Mouse (Mus musculus) intestine, postnatal 0 days (tissue): ENCODE measurements around the gene Nhp2. TPM values are rescaled to one million over a fixed set of nuclear protein-coding genes. Genes with fewer than 3 reads are reported as not detected.

Source experiments
- ATAC-seq: fragments of 200-750 bp; cut with Nextera tagmentation; 2 replicates; pipeline ENCODE4 v1.8.0; 2017; ENCODE audit warnings: mild to moderate bottlenecking, moderate TSS enrichment, moderate library complexity
- H3K27ac ChIP-seq: fragments of 300-500 bp; sonication (generic); 2 replicates; pipeline ENCODE4 v1.5.1; 2014; ENCODE audit warnings: mild to moderate bottlenecking, low read depth, low read length, moderate library complexity
- H3K27me3 ChIP-seq: fragments of 300-500 bp; sonication (generic); replicated peaks from 2 replicates; pipeline ENCODE4 v1.6.1; 2014; ENCODE audit warnings: low read length, mixed read lengths; ENCODE audit not compliant: control insufficient read depth, insufficient read depth
- H3K36me3 ChIP-seq: fragments of 300-500 bp; sonication (generic); 2 replicates; pipeline ENCODE4 v1.6.1; 2014; ENCODE audit warnings: mild to moderate bottlenecking, moderate library complexity; ENCODE audit not compliant: control insufficient read depth, insufficient read depth
- H3K4me1 ChIP-seq: fragments of 300-500 bp; sonication (generic); replicated peaks from 2 replicates; pipeline ENCODE4 v1.6.1; 2014; ENCODE audit warnings: antibody characterized with exemption, low read length, mixed read lengths; ENCODE audit not compliant: control insufficient read depth, insufficient read depth
- H3K4me2 ChIP-seq: fragments of 300-500 bp; sonication (generic); replicated peaks from 2 replicates; pipeline ENCODE4 v1.6.1; 2014; ENCODE audit warnings: low read depth, mild to moderate bottlenecking, moderate library complexity
- H3K4me3 ChIP-seq: fragments of 300-500 bp; sonication (generic); 2 replicates; pipeline ENCODE4 v1.5.1; 2014; ENCODE audit warnings: low read depth, low read length
- H3K9ac ChIP-seq: fragments of 300-500 bp; sonication (generic); 2 replicates; pipeline ENCODE4 v1.6.1; 2014; ENCODE audit warnings: mild to moderate bottlenecking, low read depth, low read length
- H3K9me3 ChIP-seq: fragments of 300-500 bp; sonication (generic); 2 replicates; pipeline ENCODE4 v1.6.1; 2016; ENCODE audit warnings: mixed run types; ENCODE audit not compliant: control insufficient read depth
- CTCF ChIP-seq: sonication (generic); IDR thresholded peaks from 2 replicates; pipeline ENCODE4 v1.5.1; 2016; ENCODE audit warnings: low read depth, mild to moderate bottlenecking, control low read depth, antibody characterized with exemption, moderate library complexity
- WGBS: fragments of 180-500 bp; shearing (Covaris S2); extraction: QIAGEN DNeasy Blood & Tissue Kit; methylation state at CpG from one replicate; pipeline ENCODE4 v1.1.7; 2014; 5-methylcytosine and 5-hydroxymethylcytosine counted together
- polyA plus RNA-seq: library from polyadenylated mRNA; unstranded; fragments of >200 nt; fragmentation: Nextera tagmentation; extraction: Ambion mirVana; gene quantifications from 2 replicates; pipeline ENCODE4 v1.2.1, GENCODE M21; 2015

Nhp2 gene
- polyA plus RNA-seq, 1 experiment from 2014 or later = 101 TPM

DNA sequence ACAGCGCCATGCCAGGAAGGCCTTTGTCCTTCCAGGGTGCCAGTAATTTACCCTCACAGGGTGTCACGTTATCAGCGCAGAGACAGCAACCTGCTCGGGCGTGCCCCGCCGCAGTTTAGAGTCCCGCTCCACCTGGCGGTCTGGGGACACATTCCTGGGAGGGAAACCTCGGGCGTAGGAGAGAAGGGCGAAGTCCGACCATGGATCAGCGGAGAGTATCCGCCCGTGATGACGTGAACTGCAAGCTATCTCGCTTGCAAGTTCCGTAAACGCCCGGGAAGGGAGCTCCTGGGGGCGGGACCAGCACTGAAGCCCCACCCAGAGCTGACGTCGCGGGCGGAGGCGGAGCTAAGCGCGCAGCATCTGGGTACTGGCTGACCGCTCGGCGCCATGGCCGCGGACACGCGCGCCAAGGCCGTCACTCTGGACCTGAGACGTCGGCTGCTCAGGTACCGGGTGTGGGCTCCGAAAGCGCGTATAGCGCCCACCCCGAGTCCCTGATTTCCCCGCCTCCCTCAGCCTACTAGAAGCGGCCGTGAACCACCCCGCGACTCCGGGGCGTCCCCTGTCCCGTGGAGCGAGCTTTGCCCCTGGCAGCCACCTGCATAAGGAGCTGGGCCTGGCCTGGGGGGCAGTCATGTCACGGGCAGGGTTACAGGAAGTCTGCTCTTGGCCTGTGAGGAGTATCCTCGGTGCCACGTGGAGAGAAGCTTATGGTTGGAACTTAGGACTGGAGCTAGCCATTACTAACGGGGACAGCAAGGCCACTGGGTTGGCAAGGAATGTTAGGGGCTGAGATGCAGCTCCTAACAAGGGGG, 34.9 kb upstream of the Nhp2 start, which contains the start of gene Phykpl:
Gene Phykpl (plus strand): TSS at position 327 of the 818 bp plus-strand sequence.
- Histone ChIP-seq H3K27me3 (no peaks in the 10 kb centered on the region), H3K36me3 (peaks cover 24% of the 10 kb centered on the region), H3K9me3 (no peaks in the 10 kb centered on the region), H3K27ac (peak within 1 kb of the TSS; percentile 94), H3K4me2 (peak within 1 kb of the TSS; percentile 88), H3K9ac (peak within 1 kb of the TSS; percentile 86), H3K4me3 (peak within 1 kb of the TSS; percentile 78), H3K4me1 (peaks cover 5% of the 10 kb centered on the region; the same call in 1 of the 2 replicates)
- TF ChIP-seq CTCF = peak; percentile 77
- WGBS = under 1% methylated on average over 57 of the region's 59 CpGs
- peak; percentile 93 for ATAC-seq

DNA sequence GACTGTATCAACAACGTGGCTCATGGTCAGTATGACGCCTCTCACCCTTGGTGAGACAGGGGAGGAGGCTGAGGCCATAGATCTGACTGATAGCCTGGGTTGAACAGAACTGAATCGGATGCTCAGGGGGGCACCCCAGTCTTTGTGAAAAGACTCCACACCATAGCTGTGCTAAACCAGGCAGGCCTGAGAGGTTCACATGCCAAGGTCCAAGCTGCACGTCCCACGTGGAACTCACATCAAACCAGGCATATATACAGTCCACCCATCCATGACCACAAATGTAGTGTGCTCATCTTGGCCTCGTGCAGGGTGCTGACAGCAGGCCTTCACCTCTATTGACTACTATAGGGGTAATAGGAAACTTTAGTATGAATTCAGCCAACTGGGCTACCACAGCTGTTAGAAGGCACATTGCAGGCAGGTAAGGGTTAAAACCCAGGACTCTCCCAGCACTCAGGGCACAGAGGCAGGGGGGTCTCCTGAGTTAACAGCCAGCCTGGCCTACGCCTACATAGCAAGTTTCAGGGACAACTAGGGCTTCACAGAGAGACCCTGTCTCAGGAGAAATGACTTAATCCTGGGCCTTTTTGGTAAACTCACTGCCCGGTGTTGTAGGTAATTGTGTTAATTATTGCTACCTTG, 33.8 kb upstream of the Nhp2 start:
- WGBS = 37% methylated on average over 8 of the region's 8 CpGs

DNA sequence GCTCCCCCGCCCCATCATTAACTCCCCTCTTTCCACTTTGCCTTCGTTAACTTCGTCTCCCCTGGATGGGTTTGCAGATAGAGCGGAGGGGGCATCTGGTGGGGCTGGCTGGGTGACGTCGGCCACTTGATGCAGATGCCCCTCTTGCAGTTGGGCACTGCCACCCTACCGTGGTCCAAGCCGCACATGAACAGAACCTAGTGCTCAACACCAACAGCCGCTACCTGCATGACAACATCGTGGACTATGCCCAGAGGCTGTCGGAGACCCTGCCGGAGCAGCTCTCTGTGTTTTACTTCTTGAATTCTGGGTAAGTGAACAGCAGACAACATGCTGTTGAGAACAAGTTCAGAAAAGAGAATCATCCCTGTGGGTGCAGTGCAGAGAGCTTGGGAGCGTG, 33.1 kb upstream of the Nhp2 start:
- 86% methylated on average over 13 of the region's 13 CpGs for WGBS
- H3K9ac ChIP-seq = no peak overlapping the region
- H3K4me2 ChIP-seq = no peak overlapping the region
- H3K27me3 ChIP-seq = no peaks in the 10 kb centered on the region
- no peak for ATAC-seq
- H3K27ac ChIP-seq = peak overlapping the region; percentile 15; the same call in 1 of the 2 replicates
- TF ChIP-seq CTCF = no peak
- H3K36me3 ChIP-seq = peaks cover 30% of the 10 kb centered on the region
- no peaks in the 10 kb centered on the region for H3K9me3 ChIP-seq
- H3K4me3 ChIP-seq = no peak overlapping the region
- peaks cover 5% of the 10 kb centered on the region; the same call in 1 of the 2 replicates for H3K4me1 ChIP-seq

More for the DNA sequence above, 33.8 kb upstream of the Nhp2 start:
- Histone ChIP-seq H3K27ac (peak overlapping the region; percentile 94), H3K36me3 (peaks cover 30% of the 10 kb centered on the region), H3K4me3 (peak overlapping the region; percentile 78), H3K27me3 (no peaks in the 10 kb centered on the region), H3K9ac (peak overlapping the region; percentile 86; the same call in 1 of the 2 replicates), H3K4me2 (peak overlapping the region; percentile 88), H3K9me3 (no peaks in the 10 kb centered on the region), H3K4me1 (peaks cover 5% of the 10 kb centered on the region; the same call in 1 of the 2 replicates)
- ATAC-seq = peak; percentile 9; the same call in 1 of the 2 replicates
- TF ChIP-seq CTCF = no peak

DNA sequence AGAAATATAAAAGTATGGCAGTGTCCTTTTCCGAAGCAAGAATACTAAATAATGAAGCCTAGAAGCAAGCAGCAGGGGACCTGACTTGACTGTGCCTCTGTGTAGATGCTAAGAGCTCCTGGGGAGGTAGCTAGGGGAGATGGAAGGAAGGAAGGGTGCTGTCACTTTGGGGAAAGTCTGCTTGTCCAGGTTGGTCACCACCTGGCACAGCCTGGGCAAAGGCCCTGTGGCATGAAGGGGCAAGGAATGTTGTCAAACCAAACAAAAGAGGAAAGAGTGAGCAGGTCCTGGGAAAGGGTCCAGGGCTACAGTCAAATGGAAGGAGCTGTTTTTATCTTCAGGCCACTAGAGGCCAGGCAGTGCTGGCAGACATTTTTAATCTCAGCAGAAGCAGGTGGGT, 32.5 kb upstream of the Nhp2 start:
- peaks cover 34% of the 10 kb centered on the region for H3K36me3 ChIP-seq
- H3K4me1 ChIP-seq = peaks cover 5% of the 10 kb centered on the region; the same call in 1 of the 2 replicates
- H3K4me2 ChIP-seq = no peak overlapping the region
- H3K27ac ChIP-seq = no peak overlapping the region
- WGBS = 97% methylated on average over 1 of the region's 1 CpGs
- no peaks in the 10 kb centered on the region for H3K9me3 ChIP-seq
- no peak for TF ChIP-seq CTCF
- no peaks in the 10 kb centered on the region for H3K27me3 ChIP-seq
- H3K4me3 ChIP-seq = no peak overlapping the region
- no peak overlapping the region for H3K9ac ChIP-seq
- no peak for ATAC-seq

DNA sequence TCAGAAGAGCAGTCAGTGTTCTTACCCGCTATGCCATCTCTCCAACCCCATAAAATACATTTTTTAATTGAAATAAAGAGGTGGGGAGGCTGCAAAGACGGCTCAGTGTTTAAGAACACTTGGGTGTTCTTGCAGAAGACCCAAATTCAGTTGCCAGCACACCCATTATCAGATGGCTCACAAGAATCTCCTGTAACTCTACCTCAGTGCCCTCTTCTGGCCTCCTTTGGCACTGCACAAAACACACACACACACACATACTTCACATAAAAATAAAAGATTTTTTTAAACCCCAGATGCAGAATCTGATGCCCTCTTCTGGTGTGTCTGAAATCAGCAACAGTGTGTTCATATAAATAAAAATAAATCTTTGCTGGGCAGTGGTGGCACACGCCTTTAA, 30.7 kb upstream of the Nhp2 start:
- Histone ChIP-seq H3K4me3 (no peak overlapping the region), H3K9me3 (no peaks in the 10 kb centered on the region), H3K27me3 (no peaks in the 10 kb centered on the region), H3K9ac (no peak overlapping the region), H3K4me2 (no peak overlapping the region), H3K36me3 (peaks cover 52% of the 10 kb centered on the region), H3K4me1 (peaks cover 5% of the 10 kb centered on the region; the same call in 1 of the 2 replicates), H3K27ac (peak overlapping the region; percentile 21; the same call in 1 of the 2 replicates)
- TF ChIP-seq CTCF = peak; percentile 27; the same call in 1 of the 2 replicates
- no peak for ATAC-seq
- 95% methylated on average over 3 of the region's 3 CpGs for WGBS

DNA sequence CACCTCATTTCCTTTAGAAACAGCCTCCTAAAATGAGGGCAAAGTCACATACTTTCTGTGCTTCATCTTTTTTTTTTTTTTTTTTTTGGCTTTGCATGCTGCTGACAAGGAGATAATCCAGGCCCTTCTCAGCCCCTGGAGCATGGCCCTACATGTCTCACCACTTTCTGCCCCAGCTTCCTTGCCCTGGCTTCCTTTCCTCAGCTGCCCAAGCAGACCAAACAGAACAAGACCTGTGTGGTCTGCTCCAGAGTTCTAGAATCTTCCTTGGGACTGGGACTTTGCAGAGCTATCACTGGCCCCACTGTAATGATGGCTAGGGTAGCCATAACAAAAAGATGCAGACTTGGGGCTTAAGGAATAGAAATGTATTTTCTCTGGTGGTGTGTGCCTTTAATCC, 29.5 kb upstream of the Nhp2 start:
- H3K4me3 ChIP-seq = no peak overlapping the region
- H3K9ac ChIP-seq = no peak overlapping the region
- H3K4me2 ChIP-seq = no peak overlapping the region
- H3K9me3 ChIP-seq = no peaks in the 10 kb centered on the region
- peaks cover 63% of the 10 kb centered on the region for H3K36me3 ChIP-seq
- no peak for TF ChIP-seq CTCF
- H3K27me3 ChIP-seq = no peaks in the 10 kb centered on the region
- H3K4me1 ChIP-seq = peaks cover 5% of the 10 kb centered on the region; the same call in 1 of the 2 replicates
- H3K27ac ChIP-seq = no peak overlapping the region
- ATAC-seq = no peak
